ENCODE assay signal across 29 mouse cellular contexts in genomic region chr4:22292169-22292568, GRCm38 (mm10).
A peak's percentile ranks its signal among the peaks of the same experiment; 100 is the strongest.
DNase-seq lines count a peak whose midpoint lies in the region; ATAC-seq and TF ChIP-seq lines count a peak whose summit lies in the region.
"Had no signal": no experiment of that assay in that cellular context is flagged by ENCODE, and none has a peak within 500 bp of the region (broad histone marks: within the 10 kb centered on the region; RNA-seq: fewer than 3 reads in every experiment).

No protein-coding gene starts in this region.

- no peak overlapping the region for H3K4me3 ChIP-seq in hindbrain, embryonic 14.5 days (replicated peaks; ENCODE audit: low read length)
- no peak overlapping the region for H3K4me3 ChIP-seq in hindbrain, embryonic 13.5 days
- no peak overlapping the region for H3K4me3 ChIP-seq in midbrain, embryonic 15.5 days
- H3K4me3 ChIP-seq: embryonic facial prominence, embryonic 12.5 days; heart, adult 2 months; heart, embryonic 12.5 days; limb, embryonic 15.5 days; liver, embryonic 13.5 days; megakaryocyte, embryonic 14.5 days had no signal

- H3K27ac ChIP-seq in hindbrain, embryonic 14.5 days = no peak overlapping the region
- no peak overlapping the region for H3K27ac ChIP-seq in hindbrain, embryonic 13.5 days
- no peak overlapping the region for H3K27ac ChIP-seq in midbrain, embryonic 15.5 days
- H3K27ac ChIP-seq: embryonic facial prominence, embryonic 12.5 days; heart, adult 2 months; hindbrain, postnatal 0 days; kidney, postnatal 0 days; limb, embryonic 15.5 days; liver, embryonic 13.5 days had no signal

- 0 out of 2 replicates have a peak, but pooled peaks have one; percentile 51 for ATAC-seq in hindbrain, embryonic 14.5 days (ENCODE audit: low FRiP score)
- ATAC-seq in hindbrain, embryonic 13.5 days (ENCODE audit: low FRiP score) = no peak
- peak; percentile 75 for ATAC-seq in midbrain, embryonic 15.5 days (replicated peaks)
- ATAC-seq: hindbrain, postnatal 0 days; intestine, embryonic 16.5 days; lung, postnatal 0 days had no signal

- no peak overlapping the region for H3K4me2 ChIP-seq in hindbrain, embryonic 14.5 days (replicated peaks)
- H3K4me2 ChIP-seq in hindbrain, embryonic 13.5 days = no peak overlapping the region
- no peak overlapping the region for H3K4me2 ChIP-seq in midbrain, embryonic 15.5 days
- H3K4me2 ChIP-seq: embryonic facial prominence, embryonic 12.5 days; heart, embryonic 12.5 days; limb, embryonic 15.5 days; liver, embryonic 13.5 days had no signal

- peak; percentile 8 for DNase-seq in embryo, embryonic 11 days
- DNase-seq in embryo, embryonic 9.5 days (ENCODE audit: extremely low spot score) = no peak
- DNase-seq in hindbrain, embryonic 14.5 days (ENCODE audit: low spot score) = no peak
- peak; percentile 54 for DNase-seq in brain, embryonic 14.5 days (ENCODE audit: low read depth)
- no peak for DNase-seq in testis, postnatal 14 days (ENCODE audit: low spot score)
- DNase-seq: adrenal gland, postnatal 10 days; cerebellum, adult 11 months; cerebellum, adult 9-11 months; heart, adult 2 months; heart, postnatal 4 days; kidney, adult 8-10 months; kidney, postnatal 4 days; liver, embryonic 13.5 days; lung, adult 18-20 months; lung, postnatal 4 days; right cerebral cortex, postnatal 25 days; thymus, adult 18-20 months; thymus, postnatal 25 days had no signal

- 56% methylated on average over 3 of the region's 3 CpGs for WGBS in hindbrain, embryonic 14.5 days
- 52% methylated on average over 3 of the region's 3 CpGs for WGBS in hindbrain, embryonic 13.5 days
- WGBS in midbrain, embryonic 15.5 days = 45% methylated on average over 3 of the region's 3 CpGs

- no peaks in the 10 kb centered on the region for H3K36me3 ChIP-seq in hindbrain, embryonic 14.5 days (replicated peaks; ENCODE audit: control insufficient read depth, insufficient read depth)
- H3K36me3 ChIP-seq in hindbrain, embryonic 13.5 days = no peaks in the 10 kb centered on the region
- no peaks in the 10 kb centered on the region for H3K36me3 ChIP-seq in midbrain, embryonic 15.5 days (replicated peaks)
- H3K36me3 ChIP-seq: embryonic facial prominence, embryonic 12.5 days; G1E; heart, embryonic 12.5 days; limb, embryonic 15.5 days; liver, embryonic 13.5 days had no signal

- H3K27me3 ChIP-seq in hindbrain, embryonic 14.5 days (ENCODE audit: control insufficient read depth, insufficient read depth, low read length) = no peaks in the 10 kb centered on the region
- no peaks in the 10 kb centered on the region for H3K27me3 ChIP-seq in hindbrain, embryonic 13.5 days
- no peaks in the 10 kb centered on the region for H3K27me3 ChIP-seq in midbrain, embryonic 15.5 days (replicated peaks)
- H3K27me3 ChIP-seq: embryonic facial prominence, embryonic 12.5 days; heart, embryonic 12.5 days; limb, embryonic 15.5 days; liver, embryonic 13.5 days; megakaryocyte, embryonic 14.5 days had no signal

- no peaks in the 10 kb centered on the region for H3K4me1 ChIP-seq in hindbrain, embryonic 14.5 days (replicated peaks; ENCODE audit: control insufficient read depth, insufficient read depth, low read length)
- H3K4me1 ChIP-seq in hindbrain, embryonic 13.5 days (replicated peaks) = no peaks in the 10 kb centered on the region
- H3K4me1 ChIP-seq in midbrain, embryonic 15.5 days = no peaks in the 10 kb centered on the region
- H3K4me1 ChIP-seq: embryonic facial prominence, embryonic 12.5 days; heart, embryonic 12.5 days; limb, embryonic 15.5 days; liver, embryonic 13.5 days; megakaryocyte, embryonic 14.5 days had no signal

- no peak for TF ChIP-seq POLR2A in brain, embryonic 14.5 days (IDR thresholded peaks at IDR 0.05; ENCODE audit: borderline replicate concordance, extremely low read depth, insufficient read depth, insufficient read length, poor library complexity, severe bottlenecking)

- TF ChIP-seq CTCF in brain, embryonic 14.5 days (IDR thresholded peaks at IDR 0.05; ENCODE audit: borderline replicate concordance, extremely low read depth, insufficient read depth, insufficient read length) = no peak

- H3K9ac ChIP-seq in hindbrain, embryonic 14.5 days = no peak overlapping the region
- H3K9ac ChIP-seq in hindbrain, embryonic 13.5 days = no peak overlapping the region
- no peak overlapping the region for H3K9ac ChIP-seq in midbrain, embryonic 15.5 days
- H3K9ac ChIP-seq: embryonic facial prominence, embryonic 12.5 days; heart, embryonic 12.5 days; limb, embryonic 15.5 days; liver, embryonic 13.5 days had no signal

- no peaks in the 10 kb centered on the region for H3K9me3 ChIP-seq in hindbrain, embryonic 14.5 days (ENCODE audit: control insufficient read depth, low read length)
- no peaks in the 10 kb centered on the region for H3K9me3 ChIP-seq in hindbrain, embryonic 13.5 days
- no peaks in the 10 kb centered on the region for H3K9me3 ChIP-seq in midbrain, embryonic 15.5 days
- H3K9me3 ChIP-seq: embryonic facial prominence, embryonic 12.5 days; G1E; limb, embryonic 15.5 days; liver, embryonic 13.5 days; megakaryocyte, embryonic 14.5 days had no signal

Comparison
In these comparisons a context has a peak if more than half of its experiments do, and no peak if none do; other contexts are left out.
1. DNase-seq: peak in embryo, embryonic 11 days (single experiment) and brain, embryonic 14.5 days (single experiment); none in embryo, embryonic 9.5 days (single experiment), hindbrain, embryonic 14.5 days (single experiment) and testis, postnatal 14 days (single experiment).